Mouse (Mus musculus) small intestine, adult 2 months (tissue): ENCODE data around the gene Iqce. TPM values are rescaled to one million over a fixed set of nuclear protein-coding genes. Genes with fewer than 3 reads are reported as not detected.
A peak's percentile ranks its signal among the peaks of the same experiment; 100 is the strongest.

ENCODE experiments used
- H3K27ac ChIP-seq: fragments of 200-500 bp; 2 replicates; pipeline ENCODE4 v1.5.1; 2012; ENCODE audit warnings: low read depth, low read length, control low read depth, inconsistent platforms; ENCODE audit not compliant: insufficient read depth
- H3K27me3 ChIP-seq: fragments of 200-500 bp; 2 replicates; pipeline ENCODE4 v1.6.1; 2012; ENCODE audit warnings: mild to moderate bottlenecking, moderate library complexity, low read length, inconsistent platforms; ENCODE audit not compliant: control insufficient read depth, insufficient read depth
- H3K36me3 ChIP-seq: fragments of 200-500 bp; 2 replicates; pipeline ENCODE4 v1.6.1; 2012; ENCODE audit warnings: mild to moderate bottlenecking, low read length, control low read depth, inconsistent platforms; ENCODE audit not compliant: control insufficient read depth, insufficient read depth
- H3K4me1 ChIP-seq: fragments of 200-500 bp; 2 replicates; pipeline ENCODE4 v1.6.1; 2012; ENCODE audit warnings: low read length, inconsistent platforms, mixed read lengths; ENCODE audit not compliant: control insufficient read depth, insufficient read depth, insufficient read length
- H3K4me3 ChIP-seq: fragments of 200-500 bp; 2 replicates; pipeline ENCODE4 v1.5.1; 2012; ENCODE audit warnings: low read depth, mild to moderate bottlenecking, control low read depth, inconsistent platforms, low read length, moderate library complexity
- CTCF ChIP-seq: fragments of 200-500 bp; IDR thresholded peaks from 2 replicates; pipeline ENCODE4 v1.5.1; 2012; ENCODE audit warnings: low read depth, mild to moderate bottlenecking, control low read depth, inconsistent platforms, low read length, moderate library complexity, mixed read lengths; ENCODE audit not compliant: insufficient replicate concordance, insufficient read length; ENCODE audit errors: extremely low read depth
- POLR2A ChIP-seq: fragments of 200-500 bp; IDR thresholded peaks from 2 replicates; pipeline ENCODE4 v1.6.1; 2012; ENCODE audit warnings: low read depth, mild to moderate bottlenecking, control low read depth, inconsistent platforms, low read length, moderate library complexity
- WGBS: fragments of 180-500 bp; shearing (Covaris S2); methylation state at CpG from one replicate; pipeline ENCODE4 v1.1.7; 2018; 5-methylcytosine and 5-hydroxymethylcytosine counted together
- polyA plus RNA-seq: library from polyadenylated mRNA; depleted of rRNA; stranded (reverse); fragments of >200 nt; gene quantifications from 2 replicates; pipeline ENCODE4 v1.2.3, GENCODE M21; 2012

Gene Iqce
- polyA plus RNA-seq, 1 experiment, result 6.9 TPM

DNA sequence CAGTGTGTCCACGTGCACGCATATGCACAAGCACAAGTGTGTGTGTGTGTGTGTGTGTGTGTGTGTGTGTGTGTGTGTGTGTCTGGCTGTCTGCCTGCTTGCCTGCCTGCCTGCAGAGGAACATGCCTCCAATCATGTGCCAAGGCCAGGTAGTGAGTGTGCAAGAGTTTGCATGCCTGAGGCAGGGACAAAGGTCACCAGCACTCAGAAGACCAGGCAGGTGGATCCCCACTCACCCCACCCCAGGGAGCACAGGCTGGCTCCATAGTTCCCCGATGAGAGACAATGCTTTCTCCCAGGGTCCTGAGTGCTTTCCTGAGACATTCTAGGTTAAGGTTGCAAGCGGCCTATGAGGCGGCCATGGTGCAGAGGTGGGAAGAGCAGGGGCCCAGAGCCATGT lies 77.9 kb downstream of the Iqce start:
- TF ChIP-seq POLR2A (no peak), CTCF (no peak)
- Histone ChIP-seq H3K27ac (no peak overlapping the region), H3K27me3 (no peaks in the 10 kb centered on the region), H3K4me1 (peaks cover 19% of the 10 kb centered on the region), H3K36me3 (peaks cover 31% of the 10 kb centered on the region), H3K4me3 (no peak overlapping the region)
- WGBS, result 52% methylated on average over 5 of the region's 5 CpGs

DNA sequence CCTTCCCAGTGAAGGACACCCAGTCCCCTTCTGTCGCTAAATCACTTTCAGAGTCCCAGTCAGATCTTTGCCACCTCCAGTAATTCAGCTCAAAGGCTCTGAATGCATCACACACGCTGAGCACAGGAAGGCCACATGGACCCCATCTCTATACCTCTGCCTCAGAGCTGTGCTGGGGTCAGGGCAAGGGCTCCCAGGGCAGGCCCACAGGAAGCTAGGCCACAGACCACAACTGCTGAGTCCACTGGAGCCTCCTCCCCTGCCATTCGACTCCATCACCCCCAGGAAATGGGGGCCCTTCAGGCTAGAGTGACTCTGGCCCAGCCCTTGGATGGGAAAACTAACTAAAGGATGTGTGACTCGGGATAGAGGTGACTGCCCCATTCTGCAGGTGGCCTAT lies 78.4 kb downstream of the Iqce start:
- Histone ChIP-seq H3K4me3 (no peak overlapping the region), H3K27me3 (no peaks in the 10 kb centered on the region), H3K27ac (no peak overlapping the region), H3K36me3 (peaks cover 28% of the 10 kb centered on the region), H3K4me1 (peaks cover 19% of the 10 kb centered on the region)
- 47% methylated on average over 4 of the region's 4 CpGs for WGBS
- TF ChIP-seq CTCF (no peak), POLR2A (no peak)

DNA sequence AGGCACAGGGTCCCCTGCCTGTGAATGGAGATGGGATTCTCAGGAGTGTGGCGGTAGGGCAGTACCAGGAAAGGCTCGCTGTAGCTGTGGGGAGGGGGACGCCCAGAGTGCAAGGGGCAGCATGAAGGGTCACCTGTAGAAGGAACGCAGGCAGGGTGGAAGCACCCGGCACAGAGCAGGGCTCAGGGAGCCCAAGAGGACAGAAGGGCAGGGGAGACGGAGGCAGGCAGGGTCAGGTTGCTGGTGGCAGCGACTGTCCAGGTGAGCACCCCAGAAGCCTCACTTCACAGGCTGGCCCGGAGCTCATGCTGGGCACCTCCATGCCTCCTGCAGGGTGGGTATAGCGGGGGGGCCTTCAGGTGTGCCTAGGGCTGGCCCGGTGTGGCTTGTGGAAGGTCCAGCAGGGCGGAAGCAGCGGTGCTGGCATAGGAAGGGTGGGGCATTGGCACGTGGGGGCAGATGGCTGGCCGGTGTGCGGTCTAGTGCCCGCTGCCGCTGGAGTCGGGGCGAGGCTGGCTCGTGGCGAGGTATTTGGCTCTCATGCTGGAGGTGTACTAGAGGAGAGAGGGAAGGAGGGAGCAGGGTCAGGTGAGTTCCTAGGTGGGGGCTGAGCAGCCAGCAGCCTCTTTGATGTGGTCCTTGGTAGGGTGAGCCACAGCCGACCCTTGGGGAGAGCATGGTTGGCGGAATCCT lies 79.1 kb downstream of the Iqce start:
- Histone ChIP-seq H3K4me1 (peaks cover 19% of the 10 kb centered on the region), H3K27me3 (no peaks in the 10 kb centered on the region), H3K36me3 (peaks cover 25% of the 10 kb centered on the region; the same call in 1 of the 2 replicates), H3K27ac (peak overlapping the region; percentile 21; the same call in 1 of the 2 replicates), H3K4me3 (peak overlapping the region; percentile 9; the same call in 1 of the 2 replicates)
- 70% methylated on average over 23 of the region's 23 CpGs for WGBS
- TF ChIP-seq CTCF (no peak), POLR2A (no peak)

DNA sequence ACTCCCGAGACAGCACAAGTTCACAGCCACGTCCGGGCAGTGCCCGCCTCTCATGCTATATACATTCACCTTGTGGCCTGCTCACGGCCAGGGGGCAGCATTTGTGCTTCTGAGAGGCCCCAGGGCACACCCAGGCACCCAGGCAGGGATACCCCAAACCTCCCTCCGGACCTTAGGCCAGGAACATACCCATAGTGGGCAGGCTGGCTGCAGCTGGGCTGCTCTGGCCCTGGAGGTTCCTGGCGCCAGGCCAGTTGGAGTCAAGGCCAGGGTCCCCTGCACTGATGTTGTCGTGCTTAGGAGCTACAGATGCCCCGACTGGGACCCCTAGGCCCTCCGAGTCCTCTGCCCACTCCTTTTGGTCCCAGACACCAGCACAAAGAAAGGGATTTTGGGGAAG lies 80.7 kb downstream of the Iqce start:
- no peaks in the 10 kb centered on the region for H3K27me3 ChIP-seq
- TF ChIP-seq CTCF (no peak), POLR2A (no peak)
- 78% methylated on average over 10 of the region's 10 CpGs for WGBS

DNA sequence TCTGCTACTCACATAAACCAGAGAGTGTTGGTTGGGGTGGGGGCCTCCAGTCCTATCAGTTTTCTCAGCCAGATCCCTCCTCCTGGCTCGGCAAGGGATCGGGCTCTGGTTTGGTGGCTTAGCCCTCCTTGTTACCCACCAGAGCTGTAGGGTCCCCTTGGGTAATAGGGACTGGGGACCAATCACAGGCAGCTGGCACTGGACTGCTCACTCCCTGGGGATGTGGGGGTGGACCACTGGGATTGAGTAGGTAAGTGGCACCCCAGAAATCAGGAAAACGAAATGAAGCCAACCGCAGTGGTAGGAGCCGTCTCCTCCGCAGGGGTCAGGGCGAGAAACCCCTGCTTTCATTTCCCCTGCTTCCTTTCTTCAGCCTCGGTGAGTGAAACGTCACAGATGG lies 81.1 kb downstream of the Iqce start:
- no peak overlapping the region for H3K27ac ChIP-seq
- TF ChIP-seq CTCF, result no peak
- TF ChIP-seq POLR2A, result no peak
- 82% methylated on average over 9 of the region's 9 CpGs for WGBS

More for the DNA sequence above, 80.7 kb downstream of the Iqce start:
- Histone ChIP-seq H3K36me3 (peaks cover 13% of the 10 kb centered on the region; the same call in 1 of the 2 replicates), H3K4me1 (peaks cover 22% of the 10 kb centered on the region), H3K4me3 (no peak overlapping the region), H3K27ac (no peak overlapping the region)

DNA sequence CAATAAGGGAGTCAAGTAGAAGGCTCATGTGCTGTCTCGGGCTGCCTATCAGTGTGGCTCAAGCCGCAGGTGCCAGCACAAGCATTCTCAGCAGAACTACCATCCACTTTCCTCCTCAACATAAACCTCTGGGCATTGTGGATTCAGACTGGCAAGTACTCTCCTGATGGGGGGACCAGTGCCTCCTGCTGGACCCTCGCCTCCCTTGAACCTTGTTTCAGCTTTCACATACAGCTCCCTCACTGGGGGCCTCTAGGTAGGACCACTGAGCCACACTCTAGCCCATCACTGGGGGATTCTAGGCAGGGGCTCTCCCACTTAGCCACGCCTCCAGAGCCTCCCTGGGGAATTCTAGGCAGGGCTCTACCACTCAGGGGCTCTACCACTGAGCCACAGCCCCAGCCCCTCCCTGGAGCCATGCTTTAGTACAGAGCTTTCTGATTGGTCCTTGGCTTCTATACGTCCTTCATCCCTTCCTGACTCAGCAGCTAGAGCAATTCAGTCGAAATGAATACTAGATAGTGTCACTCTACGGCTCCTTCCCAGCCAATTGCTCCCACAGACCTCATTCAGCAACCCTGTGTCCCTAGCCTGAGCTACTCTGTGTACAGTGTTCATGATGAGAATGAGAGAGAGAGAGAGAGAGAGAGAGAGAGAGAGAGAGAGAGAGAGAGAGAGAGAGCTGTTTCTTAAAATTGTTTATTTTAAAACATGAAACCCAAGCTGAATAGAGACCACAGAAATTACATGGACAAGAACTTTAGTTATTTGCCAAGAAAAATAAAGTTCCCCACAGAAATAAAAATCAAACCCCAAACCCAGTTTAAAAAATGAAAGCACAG lies 82.1 kb downstream of the Iqce start:
- H3K4me3 ChIP-seq, result no peak overlapping the region
- H3K27ac ChIP-seq, result no peak overlapping the region
- peaks cover 24% of the 10 kb centered on the region for H3K4me1 ChIP-seq
- TF ChIP-seq CTCF, result no peak
- no peak for TF ChIP-seq POLR2A
- peaks cover 6% of the 10 kb centered on the region; the same call in 1 of the 2 replicates for H3K36me3 ChIP-seq
- 45% methylated on average over 7 of the region's 7 CpGs for WGBS
- H3K27me3 ChIP-seq, result no peaks in the 10 kb centered on the region

More for the DNA sequence above, 81.1 kb downstream of the Iqce start:
- H3K4me3 ChIP-seq, result no peak overlapping the region
- H3K27me3 ChIP-seq, result no peaks in the 10 kb centered on the region
- peaks cover 24% of the 10 kb centered on the region for H3K4me1 ChIP-seq
- H3K36me3 ChIP-seq, result peaks cover 10% of the 10 kb centered on the region; the same call in 1 of the 2 replicates
